Mouse (Mus musculus) liver, postnatal 0 days (tissue): ENCODE measurements around the gene Aamdc.

Experiments
- CTCF ChIP-seq: sonication (generic); IDR thresholded peaks from 2 replicates; pipeline ENCODE4 v1.5.1; 2016; ENCODE audit warnings: antibody characterized with exemption, low read depth
- EP300 ChIP-seq: IDR thresholded peaks from 2 replicates; pipeline ENCODE4 v1.6.1; 2016; ENCODE audit warnings: antibody characterized with exemption, low read depth, mild to moderate bottlenecking

GRCm38 (mm10) chr7:97546462-97546861 is 32.8 kb downstream of the Aamdc start:
- TF ChIP-seq CTCF (no peak), EP300 (no peak)
